ENCODE assay signal across 8 mouse cellular contexts in genomic region chr2:75702588-75702976, GRCm38 (mm10). TPM values are rescaled to one million over a fixed set of nuclear protein-coding genes. Genes with fewer than 3 reads are reported as not detected.
DNase-seq lines count a peak whose midpoint lies in the region; ATAC-seq and TF ChIP-seq lines count a peak whose summit lies in the region.

No protein-coding gene starts in this region.

- H3K27me3 ChIP-seq in embryonic facial prominence, embryonic 12.5 days, result no peaks in the 10 kb centered on the region
- no peaks in the 10 kb centered on the region for H3K27me3 ChIP-seq in kidney, embryonic 15.5 days
- no peaks in the 10 kb centered on the region for H3K27me3 ChIP-seq in neural tube, embryonic 14.5 days (ENCODE audit: control insufficient read depth, insufficient read depth, low read length)

- peak overlapping the region; percentile 99 for H3K4me3 ChIP-seq in lung, adult 2 months (replicated peaks; ENCODE audit: extremely low read depth, low read depth, low read length)
- H3K4me3 ChIP-seq in embryonic facial prominence, embryonic 12.5 days, result peak overlapping the region; percentile 94
- peak overlapping the region; percentile 73 for H3K4me3 ChIP-seq in kidney, embryonic 15.5 days (replicated peaks)
- H3K4me3 ChIP-seq in neural tube, embryonic 14.5 days (ENCODE audit: low read depth, low read length), result peak overlapping the region; percentile 41

- no peak for TF ChIP-seq CTCF in lung, adult 2 months (IDR thresholded peaks at IDR 0.05; ENCODE audit: insufficient read depth, low read length)

- peak overlapping the region; percentile 63 for H3K4me2 ChIP-seq in embryonic facial prominence, embryonic 12.5 days (replicated peaks)
- H3K4me2 ChIP-seq in kidney, embryonic 15.5 days, result peak overlapping the region; percentile 84
- H3K4me2 ChIP-seq in neural tube, embryonic 14.5 days (ENCODE audit: low read depth, low read length), result peak overlapping the region; percentile 81

- H3K36me3 ChIP-seq in embryonic facial prominence, embryonic 12.5 days, result no peaks in the 10 kb centered on the region
- H3K36me3 ChIP-seq in kidney, embryonic 15.5 days, result no peaks in the 10 kb centered on the region
- no peaks in the 10 kb centered on the region for H3K36me3 ChIP-seq in neural tube, embryonic 14.5 days (ENCODE audit: control insufficient read depth, insufficient read depth, low read length)

- H3K9ac ChIP-seq in embryonic facial prominence, embryonic 12.5 days, result no peak overlapping the region
- peak overlapping the region; percentile 83 for H3K9ac ChIP-seq in kidney, embryonic 15.5 days
- no peak overlapping the region for H3K9ac ChIP-seq in neural tube, embryonic 14.5 days (replicated peaks; ENCODE audit: low read depth, low read length)

- peak overlapping the region; percentile 97 for H3K27ac ChIP-seq in embryonic facial prominence, embryonic 12.5 days
- H3K27ac ChIP-seq in kidney, embryonic 15.5 days, result peak overlapping the region; percentile 99
- H3K27ac ChIP-seq in neural tube, embryonic 14.5 days (ENCODE audit: low read depth, low read length), result no peak overlapping the region

- ATAC-seq in embryonic facial prominence, embryonic 12.5 days (ENCODE audit: insufficient number of reproducible peaks, insufficient read depth, low FRiP score, low TSS enrichment), result no peak
- no peak for ATAC-seq in kidney, embryonic 15.5 days (replicated peaks; ENCODE audit: low FRiP score)
- no peak for ATAC-seq in neural tube, embryonic 14.5 days (ENCODE audit: low read depth)
- ATAC-seq in megakaryocyte progenitor cell, adult 5-6 weeks (replicated peaks; ENCODE audit: poor library complexity), result no peak

- no peak for TF ChIP-seq POLR2A in lung, adult 2 months (IDR thresholded peaks at IDR 0.05; ENCODE audit: borderline replicate concordance, extremely low read depth, low read depth, low read length)

- WGBS in lung, adult 2 months, result 4% methylated on average over 5 of the region's 5 CpGs
- WGBS in embryonic facial prominence, embryonic 12.5 days, result 12% methylated on average over 5 of the region's 5 CpGs
- WGBS in kidney, embryonic 15.5 days, result 12% methylated on average over 5 of the region's 5 CpGs
- 36% methylated on average over 5 of the region's 5 CpGs for WGBS in neural tube, embryonic 14.5 days

- H3K9me3 ChIP-seq in embryonic facial prominence, embryonic 12.5 days, result no peaks in the 10 kb centered on the region
- no peaks in the 10 kb centered on the region for H3K9me3 ChIP-seq in kidney, embryonic 15.5 days (replicated peaks)
- no peaks in the 10 kb centered on the region for H3K9me3 ChIP-seq in neural tube, embryonic 14.5 days (ENCODE audit: control insufficient read depth, low read length)

- H3K4me1 ChIP-seq in lung, adult 2 months (ENCODE audit: control insufficient read depth, insufficient read depth, low read length), result peaks cover 24% of the 10 kb centered on the region
- peaks cover 33% of the 10 kb centered on the region for H3K4me1 ChIP-seq in embryonic facial prominence, embryonic 12.5 days
- peaks cover 71% of the 10 kb centered on the region for H3K4me1 ChIP-seq in kidney, embryonic 15.5 days
- H3K4me1 ChIP-seq in neural tube, embryonic 14.5 days (ENCODE audit: control insufficient read depth, insufficient read depth, low read length), result 0 out of 2 replicates have a peak, but pooled peaks cover 4% of the 10 kb centered on the region

- no peak for DNase-seq in lung, adult 2 months
- no peak for DNase-seq in lung, postnatal 36 days
- DNase-seq in left cerebral cortex, adult 9 months (ENCODE audit: low spot score in 2 of 2), result no peak
- DNase-seq in left cerebral cortex, adult 11 months (ENCODE audit: low spot score), result no peak

RNA-seq across cellular contexts. Expression of gene Nfe2l2, which starts 1.9 kb away (rescaled TPM):
- polyA plus RNA-seq in lung, adult 2 months (2012; rRNA removed), result 64.7 and 76.3 TPM in 2 replicates
- polyA plus RNA-seq in embryonic facial prominence, embryonic 12.5 days (2016; fragmentation: Nextera tagmentation; extraction: Ambion mirVana), result 33.2 and 36.2 TPM in 2 replicates
- 70.2 and 71.2 TPM in 2 replicates for polyA plus RNA-seq in kidney, embryonic 15.5 days (2015; fragmentation: Nextera tagmentation; extraction: Ambion mirVana)
- 7.8 and 14.5 TPM in 2 replicates for polyA plus RNA-seq in neural tube, embryonic 14.5 days (2014; fragmentation: Nextera tagmentation; extraction: Ambion mirVana)
- 117 and 119 TPM in 2 replicates for total RNA-seq in megakaryocyte progenitor cell, adult 5-6 weeks (2015)
- total RNA-seq in megakaryocyte progenitor cell, adult 5-6 weeks (2017), result 59.4 and 69.2 TPM in 2 replicates

RNA-seq across cellular contexts. Expression of gene Hnrnpa3, which starts 43.5 kb away (rescaled TPM):
- polyA plus RNA-seq in lung, adult 2 months (2012; rRNA removed), result 17.5 and 36.0 TPM in 2 replicates
- polyA plus RNA-seq in embryonic facial prominence, embryonic 12.5 days (2016; fragmentation: Nextera tagmentation; extraction: Ambion mirVana), result 343 and 389 TPM in 2 replicates
- 381 and 397 TPM in 2 replicates for polyA plus RNA-seq in kidney, embryonic 15.5 days (2015; fragmentation: Nextera tagmentation; extraction: Ambion mirVana)
- 130 and 168 TPM in 2 replicates for polyA plus RNA-seq in neural tube, embryonic 14.5 days (2014; fragmentation: Nextera tagmentation; extraction: Ambion mirVana)
- 914 and 949 TPM in 2 replicates for total RNA-seq in megakaryocyte progenitor cell, adult 5-6 weeks (2015)
- 277 and 390 TPM in 2 replicates for total RNA-seq in megakaryocyte progenitor cell, adult 5-6 weeks (2017)

Comparison
In these comparisons a context has a peak if more than half of its experiments do, and no peak if none do; other contexts are left out.
1. H3K4me3 ChIP-seq: peak in every context shown above with its lines; median percentile 99 in lung, adult 2 months; 94 in embryonic facial prominence, embryonic 12.5 days; 73 in kidney, embryonic 15.5 days; 41 in neural tube, embryonic 14.5 days.